Mouse (Mus musculus) erythroblast, embryonic 14.5 days (primary cell): ENCODE results near the gene 1700029J07Rik. TPM values are rescaled to one million over a fixed set of nuclear protein-coding genes. Genes with fewer than 3 reads are reported as not detected.

Experiments used
- H3K27me3 ChIP-seq: 2 replicates; pipeline ENCODE4 v1.6.1; 2012; ENCODE audit warnings: inconsistent platforms; ENCODE audit not compliant: control insufficient read depth
- H3K36me3 ChIP-seq: 2 replicates; pipeline ENCODE4 v1.6.1; 2012; ENCODE audit warnings: mild to moderate bottlenecking, inconsistent platforms; ENCODE audit not compliant: control insufficient read depth
- H3K4me1 ChIP-seq: 2 replicates; pipeline ENCODE4 v1.6.1; 2012; ENCODE audit warnings: inconsistent platforms; ENCODE audit not compliant: control insufficient read depth
- H3K4me3 ChIP-seq: replicated peaks from 2 replicates; pipeline ENCODE3; 2012; ENCODE audit warnings: moderate library complexity, mild to moderate bottlenecking, inconsistent platforms
- H3K9me3 ChIP-seq: 2 replicates; pipeline ENCODE4 v1.6.1; 2012; ENCODE audit warnings: low read length, inconsistent platforms, mixed read lengths; ENCODE audit not compliant: control insufficient read depth
- GATA1 ChIP-seq: IDR thresholded peaks from 2 replicates; pipeline ENCODE4 v1.6.1; 2012; ENCODE audit warnings: low read length, inconsistent platforms, mixed read lengths
- TAL1 ChIP-seq: IDR thresholded peaks from 3 replicates; pipeline ENCODE4 v1.6.1; 2012; ENCODE audit warnings: low read length, inconsistent platforms, mixed read lengths
- polyA plus RNA-seq: library from polyadenylated mRNA; stranded (reverse); fragments of >175 nt; gene quantifications from 2 replicates; pipeline ENCODE4 v1.2.3, GENCODE M21; 2012

The 1700029J07Rik gene
- polyA plus RNA-seq, 1 experiment, result not detected

DNA sequence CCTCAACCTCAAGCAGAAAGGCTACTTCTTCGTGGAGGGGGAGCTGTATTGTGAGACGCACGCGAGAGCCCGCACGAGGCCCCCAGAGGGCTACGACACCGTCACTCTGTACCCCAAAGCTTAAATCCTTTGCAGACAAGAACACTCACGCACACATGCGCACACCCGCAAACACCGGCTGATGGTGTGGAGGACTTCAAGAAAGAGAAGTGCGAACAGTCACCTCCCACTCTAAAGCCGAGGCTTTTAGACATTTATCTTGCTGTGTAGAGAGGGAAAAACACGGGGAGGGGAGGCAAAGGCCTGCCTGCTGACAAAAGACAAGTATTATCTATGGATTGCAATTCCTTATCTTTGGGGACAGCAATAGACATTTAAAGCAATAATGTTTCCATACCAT, 56.2 kb downstream of the 1700029J07Rik start:
- no peaks in the 10 kb centered on the region for H3K27me3 ChIP-seq
- H3K9me3 ChIP-seq, result peaks cover 27% of the 10 kb centered on the region
- H3K4me3 ChIP-seq, result no peak overlapping the region
- H3K4me1 ChIP-seq, result no peaks in the 10 kb centered on the region
- H3K36me3 ChIP-seq, result no peaks in the 10 kb centered on the region
- no peak for TF ChIP-seq GATA1
- TF ChIP-seq TAL1, result no peak

DNA sequence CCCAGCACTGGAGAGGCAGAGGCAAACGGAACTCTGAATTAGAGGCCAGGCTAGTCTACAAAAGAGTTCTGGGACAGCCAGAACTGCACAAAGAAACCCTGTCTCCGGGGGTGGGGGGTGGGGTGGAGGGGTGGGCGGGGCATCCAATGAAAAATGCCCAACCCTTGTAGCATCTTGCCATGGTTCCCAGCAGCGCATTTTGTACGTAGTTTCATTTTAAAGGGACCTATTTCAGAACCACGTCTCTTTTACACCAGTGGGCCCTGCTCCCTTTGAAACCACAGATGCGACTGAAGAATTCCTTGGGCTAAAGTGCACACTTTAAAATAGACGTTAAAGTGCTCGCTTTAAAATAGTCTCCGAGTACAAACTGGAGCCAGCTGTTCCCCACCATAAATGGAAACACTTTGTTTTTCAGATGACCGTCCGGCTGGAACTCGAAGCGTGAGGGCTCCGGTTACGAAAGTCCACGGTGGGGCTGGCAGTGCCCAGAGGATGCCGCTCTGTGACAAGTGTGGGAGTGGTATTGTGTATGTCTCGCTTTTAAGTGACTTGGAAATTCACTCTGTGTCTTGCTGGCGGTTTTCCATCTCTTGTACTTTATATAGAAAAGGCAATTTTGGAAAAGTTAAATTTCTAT, 57.9 kb downstream of the 1700029J07Rik start:
- Histone ChIP-seq H3K36me3 (no peaks in the 10 kb centered on the region), H3K4me1 (no peaks in the 10 kb centered on the region), H3K9me3 (peaks cover 27% of the 10 kb centered on the region), H3K4me3 (no peak overlapping the region), H3K27me3 (no peaks in the 10 kb centered on the region)
- TF ChIP-seq TAL1 (no peak), GATA1 (no peak)

- TF ChIP-seq GATA1 (no peak), TAL1 (no peak)
- Histone ChIP-seq H3K4me3 (no peak overlapping the region), H3K9me3 (peaks cover 25% of the 10 kb centered on the region), H3K27me3 (no peaks in the 10 kb centered on the region), H3K36me3 (no peaks in the 10 kb centered on the region), H3K4me1 (no peaks in the 10 kb centered on the region)
These were observed 58.6 kb downstream of the 1700029J07Rik start for GRCm38 (mm10) chr8:45916496-45916895.

DNA sequence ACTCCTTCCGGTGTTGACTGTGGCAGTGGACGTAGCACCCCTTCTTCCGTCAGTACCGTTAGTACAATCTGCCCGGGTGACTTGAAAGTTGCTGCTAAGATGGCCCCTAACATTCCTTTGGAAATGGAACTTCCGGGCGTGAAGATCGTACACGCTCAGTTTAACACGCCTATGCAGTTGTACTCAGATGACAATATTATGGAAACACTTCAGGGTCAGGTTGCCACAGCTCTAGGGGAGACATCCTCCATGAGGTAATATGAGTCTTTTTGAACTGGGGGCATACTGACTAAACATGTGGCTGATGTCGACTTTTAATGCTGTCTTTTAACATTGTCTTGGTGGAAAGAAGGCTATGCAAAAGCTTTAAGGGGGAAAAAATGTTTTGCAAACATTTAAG, 61.3 kb downstream of the 1700029J07Rik start:
- Histone ChIP-seq H3K36me3 (no peaks in the 10 kb centered on the region), H3K4me1 (no peaks in the 10 kb centered on the region), H3K9me3 (peaks cover 13% of the 10 kb centered on the region; the same call in 1 of the 2 replicates), H3K27me3 (no peaks in the 10 kb centered on the region), H3K4me3 (no peak overlapping the region)
- TF ChIP-seq GATA1 (no peak), TAL1 (no peak)

- Histone ChIP-seq H3K27me3 (no peaks in the 10 kb centered on the region), H3K4me3 (no peak overlapping the region), H3K4me1 (no peaks in the 10 kb centered on the region), H3K36me3 (no peaks in the 10 kb centered on the region), H3K9me3 (no peaks in the 10 kb centered on the region)
- TF ChIP-seq TAL1, result no peak
- no peak for TF ChIP-seq GATA1
These were observed 68.8 kb downstream of the 1700029J07Rik start for GRCm38 (mm10) chr8:45906251-45906619.

- H3K9me3 ChIP-seq, result no peaks in the 10 kb centered on the region
- H3K27me3 ChIP-seq, result no peaks in the 10 kb centered on the region
- H3K36me3 ChIP-seq, result no peaks in the 10 kb centered on the region
- H3K4me3 ChIP-seq, result no peak overlapping the region
- H3K4me1 ChIP-seq, result no peaks in the 10 kb centered on the region
- TF ChIP-seq TAL1 (no peak), GATA1 (no peak)
These were observed 69.3 kb downstream of the 1700029J07Rik start for GRCm38 (mm10) chr8:45905591-45906250.

- no peaks in the 10 kb centered on the region for H3K9me3 ChIP-seq
- H3K4me1 ChIP-seq, result no peaks in the 10 kb centered on the region
- H3K36me3 ChIP-seq, result no peaks in the 10 kb centered on the region
- H3K27me3 ChIP-seq, result no peaks in the 10 kb centered on the region
- H3K4me3 ChIP-seq, result no peak overlapping the region
- TF ChIP-seq TAL1 (no peak), GATA1 (no peak)
These were observed 71.4 kb downstream of the 1700029J07Rik start for GRCm38 (mm10) chr8:45903659-45904058.

Other genes starting within 250 kb of the 1700029J07Rik start
- gene Pdlim3, start 89.8 kb downstream of the 1700029J07Rik start, polyA plus RNA-seq, result not detected in 2 replicates
- gene Ccdc110, start 40.6 kb downstream of the 1700029J07Rik start, polyA plus RNA-seq, result not detected in 2 replicates
- gene Ufsp2, start 276 bp upstream of the 1700029J07Rik start, polyA plus RNA-seq, result 0.07 and 0.20 TPM in 2 replicates
- gene Lrp2bp, start 24.1 kb upstream of the 1700029J07Rik start, polyA plus RNA-seq, result not detected in 2 replicates
- 0.30 and 0.45 TPM in 2 replicates for gene Ankrd37, start 30.5 kb upstream of the 1700029J07Rik start, polyA plus RNA-seq
- 0.07 and 0.15 TPM in 2 replicates for gene Cfap97, start 176.5 kb upstream of the 1700029J07Rik start, polyA plus RNA-seq
- 0.32 and 0.38 TPM in 2 replicates for gene Snx25, start 176.9 kb upstream of the 1700029J07Rik start, polyA plus RNA-seq
- 0.24 and 0.45 TPM in 2 replicates for gene Slc25a4, start 236.0 kb upstream of the 1700029J07Rik start, polyA plus RNA-seq